Mouse (Mus musculus) spleen, postnatal 10 days (tissue): ENCODE measurements around the gene Fam173a.
"Not testable (repeated sequence)": the region's sequence is repeated elsewhere in the genome, so short reads cannot be mapped to it uniquely, and the experiment has no call there.

Experiments
- DNase-seq, 2 experiments: peaks; one replicate each; pipeline ENCODE4 v3.0.0; 2021 to 2022; ENCODE audit warnings: low spot score in 2 of 2

Gene Fam173a

GRCm38 (mm10) chr17:25761561-25761970, 31.1 kb downstream of the Fam173a start:
- DNase-seq: no peak

GRCm38 (mm10) chr17:25760148-25760547, 32.6 kb downstream of the Fam173a start:
- no peak for DNase-seq

GRCm38 (mm10) chr17:25757691-25758090, 35.0 kb downstream of the Fam173a start:
- DNase-seq: no peak

- no peak for DNase-seq
These were observed 36.1 kb downstream of the Fam173a start for GRCm38 (mm10) chr17:25756378-25757242.

GRCm38 (mm10) chr17:25755627-25756377, 36.9 kb downstream of the Fam173a start:
- DNase-seq: no peak

- no peak for DNase-seq
These were observed 37.6 kb downstream of the Fam173a start for GRCm38 (mm10) chr17:25755086-25755485.

- DNase-seq: no peak
These were observed 38.5 kb downstream of the Fam173a start, which contains the start of gene Msln for GRCm38 (mm10) chr17:25754241-25754640. Msln (minus strand) TSS chr17:25754378.

- peak in 1 of 2 experiments; percentile 32 for DNase-seq
These were observed 41.3 kb downstream of the Fam173a start for GRCm38 (mm10) chr17:25751446-25751845.

- DNase-seq: no peak
These were observed 43.4 kb downstream of the Fam173a start for GRCm38 (mm10) chr17:25749314-25749713.

GRCm38 (mm10) chr17:25748238-25748637, 44.5 kb downstream of the Fam173a start:
- no peak for DNase-seq

- no peak for DNase-seq
These were observed 48.4 kb downstream of the Fam173a start for GRCm38 (mm10) chr17:25744311-25744710.

GRCm38 (mm10) chr17:25743831-25744230, 48.9 kb downstream of the Fam173a start:
- no peak for DNase-seq

GRCm38 (mm10) chr17:25741471-25741870, 51.2 kb downstream of the Fam173a start:
- not testable (repeated sequence) for DNase-seq
